Mouse (Mus musculus) 3134 (cell line): Measurements from ENCODE around the gene Creb3.

Experiments used
- DNase-seq: peaks from one replicate; pipeline ENCODE4 v3.0.0-alpha.2; 2011; ENCODE audit warnings: low spot score; ENCODE audit not compliant: insufficient read length; ENCODE audit errors: extremely low read depth

The Creb3 gene

GRCm38 (mm10) chr4:43555926-43556325 is 6.2 kb upstream of the Creb3 start:
- no peak for DNase-seq

GRCm38 (mm10) chr4:43558028-43558630 is 4.0 kb upstream of the Creb3 start:
- DNase-seq: no peak

- peak; percentile 78 for DNase-seq
Observed at GRCm38 (mm10) chr4:43558631-43559356, 3.3 kb upstream of the Creb3 start.

- no peak for DNase-seq
Observed at GRCm38 (mm10) chr4:43559519-43560242, 2.5 kb upstream of the Creb3 start.

GRCm38 (mm10) chr4:43560243-43560611 is 1.9 kb upstream of the Creb3 start:
- peak; percentile 84 for DNase-seq

GRCm38 (mm10) chr4:43560976-43561375 is 1.2 kb upstream of the Creb3 start:
- DNase-seq: no peak

GRCm38 (mm10) chr4:43561436-43561996 is 616 bp upstream of the Creb3 start:
- DNase-seq: no peak

GRCm38 (mm10) chr4:43562769-43563600 is 853 bp downstream of the Creb3 start:
- no peak for DNase-seq

- DNase-seq: no peak
Observed at GRCm38 (mm10) chr4:43563601-43563875, 1.4 kb downstream of the Creb3 start.

- DNase-seq: no peak
Observed at GRCm38 (mm10) chr4:43564231-43564630, 2.1 kb downstream of the Creb3 start.

GRCm38 (mm10) chr4:43567140-43567539 is 5.0 kb downstream of the Creb3 start:
- DNase-seq: no peak

GRCm38 (mm10) chr4:43571395-43572045 is 9.4 kb downstream of the Creb3 start:
- no peak for DNase-seq

GRCm38 (mm10) chr4:43573561-43573960 is 11.4 kb downstream of the Creb3 start:
- no peak for DNase-seq

- no peak for DNase-seq
Observed at GRCm38 (mm10) chr4:43575356-43575755, 13.2 kb downstream of the Creb3 start.

GRCm38 (mm10) chr4:43577237-43577881 is 15.2 kb downstream of the Creb3 start:
- DNase-seq: no peak

- peak; percentile 92 for DNase-seq
Observed at GRCm38 (mm10) chr4:43578376-43579204, 16.5 kb downstream of the Creb3 start, which contains the start of the genes Rgp1 and Gba2. Rgp1 (plus strand) TSS chr4:43578715. Gba2 (minus strand) TSS chr4:43578873.

- no peak for DNase-seq
Observed at GRCm38 (mm10) chr4:43579256-43579655, 17.1 kb downstream of the Creb3 start.

GRCm38 (mm10) chr4:43579731-43580130 is 17.6 kb downstream of the Creb3 start:
- DNase-seq: no peak

GRCm38 (mm10) chr4:43580721-43581120 is 18.6 kb downstream of the Creb3 start:
- DNase-seq: no peak
